Mouse (Mus musculus): ENCODE results near the gene Fam111a. TPM values are rescaled to one million over a fixed set of nuclear protein-coding genes. Genes with fewer than 3 reads are reported as not detected.
A peak's percentile ranks its signal among the peaks of the same experiment; 100 is the strongest.

The Fam111a gene
- polyA plus RNA-seq, 1 experiment = 6.4 TPM

GRCm38 (mm10) chr19:12517671-12518540 is 27.6 kb upstream of the Fam111a start:
- peak; percentile 86 for DNase-seq (ENCODE audit: low read depth)
- TF ChIP-seq CTCF (IDR thresholded peaks at IDR 0.05; ENCODE audit: borderline replicate concordance, extremely low read depth, insufficient read depth, insufficient read length) (peak; percentile 64; the same call in 1 of the 2 replicates), POLR2A (IDR thresholded peaks at IDR 0.05; ENCODE audit: borderline replicate concordance, extremely low read depth, insufficient read depth, insufficient read length, poor library complexity, severe bottlenecking) (no peak)

GRCm38 (mm10) chr19:12518541-12518890 is 27.0 kb upstream of the Fam111a start:
- no peak for DNase-seq (ENCODE audit: low read depth)
- no peak for TF ChIP-seq CTCF (IDR thresholded peaks at IDR 0.05; ENCODE audit: borderline replicate concordance, extremely low read depth, insufficient read depth, insufficient read length)
- TF ChIP-seq POLR2A (IDR thresholded peaks at IDR 0.05; ENCODE audit: borderline replicate concordance, extremely low read depth, insufficient read depth, insufficient read length, poor library complexity, severe bottlenecking) = no peak

- TF ChIP-seq CTCF (IDR thresholded peaks at IDR 0.05; ENCODE audit: borderline replicate concordance, extremely low read depth, insufficient read depth, insufficient read length) (no peak), POLR2A (IDR thresholded peaks at IDR 0.05; ENCODE audit: borderline replicate concordance, extremely low read depth, insufficient read depth, insufficient read length, poor library complexity, severe bottlenecking) (no peak)
- no peak for DNase-seq (ENCODE audit: low read depth)
These were observed 22.2 kb upstream of the Fam111a start for GRCm38 (mm10) chr19:12523377-12523776.

GRCm38 (mm10) chr19:12537168-12537567 is 8.4 kb upstream of the Fam111a start:
- TF ChIP-seq POLR2A (IDR thresholded peaks at IDR 0.05; ENCODE audit: borderline replicate concordance, extremely low read depth, insufficient read depth, insufficient read length, poor library complexity, severe bottlenecking) (no peak), CTCF (IDR thresholded peaks at IDR 0.05; ENCODE audit: borderline replicate concordance, extremely low read depth, insufficient read depth, insufficient read length) (no peak)
- no peak for DNase-seq (ENCODE audit: low read depth)

GRCm38 (mm10) chr19:12539975-12540374 is 5.6 kb upstream of the Fam111a start:
- no peak for DNase-seq (ENCODE audit: low read depth)
- TF ChIP-seq CTCF (IDR thresholded peaks at IDR 0.05; ENCODE audit: borderline replicate concordance, extremely low read depth, insufficient read depth, insufficient read length) (no peak), POLR2A (IDR thresholded peaks at IDR 0.05; ENCODE audit: borderline replicate concordance, extremely low read depth, insufficient read depth, insufficient read length, poor library complexity, severe bottlenecking) (no peak)

- DNase-seq (ENCODE audit: low read depth) = no peak
- TF ChIP-seq CTCF (IDR thresholded peaks at IDR 0.05; ENCODE audit: borderline replicate concordance, extremely low read depth, insufficient read depth, insufficient read length) (no peak), POLR2A (IDR thresholded peaks at IDR 0.05; ENCODE audit: borderline replicate concordance, extremely low read depth, insufficient read depth, insufficient read length, poor library complexity, severe bottlenecking) (no peak)
These were observed 4.8 kb upstream of the Fam111a start for GRCm38 (mm10) chr19:12540727-12541126.

GRCm38 (mm10) chr19:12541644-12542043 is 3.9 kb upstream of the Fam111a start:
- no peak for DNase-seq (ENCODE audit: low read depth)

GRCm38 (mm10) chr19:12549166-12549565 is 3.6 kb downstream of the Fam111a start:
- DNase-seq (ENCODE audit: low read depth) = peak; percentile 4
- TF ChIP-seq POLR2A (IDR thresholded peaks at IDR 0.05; ENCODE audit: borderline replicate concordance, extremely low read depth, insufficient read depth, insufficient read length, poor library complexity, severe bottlenecking) (no peak), CTCF (IDR thresholded peaks at IDR 0.05; ENCODE audit: borderline replicate concordance, extremely low read depth, insufficient read depth, insufficient read length) (peak; percentile 24; the same call in 1 of the 2 replicates)

More at GRCm38 (mm10) chr19:12541644-12542043, 3.9 kb upstream of the Fam111a start:
- TF ChIP-seq CTCF (IDR thresholded peaks at IDR 0.05; ENCODE audit: borderline replicate concordance, extremely low read depth, insufficient read depth, insufficient read length) = no peak
- TF ChIP-seq POLR2A (IDR thresholded peaks at IDR 0.05; ENCODE audit: borderline replicate concordance, extremely low read depth, insufficient read depth, insufficient read length, poor library complexity, severe bottlenecking) = no peak

GRCm38 (mm10) chr19:12550005-12550942 is 4.7 kb downstream of the Fam111a start:
- TF ChIP-seq POLR2A (IDR thresholded peaks at IDR 0.05; ENCODE audit: borderline replicate concordance, extremely low read depth, insufficient read depth, insufficient read length, poor library complexity, severe bottlenecking) (no peak), CTCF (IDR thresholded peaks at IDR 0.05; ENCODE audit: borderline replicate concordance, extremely low read depth, insufficient read depth, insufficient read length) (no peak)
- no peak for DNase-seq (ENCODE audit: low read depth)

- no peak for DNase-seq (ENCODE audit: low read depth)
- no peak for TF ChIP-seq POLR2A (IDR thresholded peaks at IDR 0.05; ENCODE audit: borderline replicate concordance, extremely low read depth, insufficient read depth, insufficient read length, poor library complexity, severe bottlenecking)
- no peak for TF ChIP-seq CTCF (IDR thresholded peaks at IDR 0.05; ENCODE audit: borderline replicate concordance, extremely low read depth, insufficient read depth, insufficient read length)
These were observed 10.8 kb downstream of the Fam111a start for GRCm38 (mm10) chr19:12556293-12556692.

GRCm38 (mm10) chr19:12558219-12558618 is 12.7 kb downstream of the Fam111a start:
- no peak for DNase-seq (ENCODE audit: low read depth)

More at GRCm38 (mm10) chr19:12558219-12558618, 12.7 kb downstream of the Fam111a start:
- no peak for TF ChIP-seq POLR2A (IDR thresholded peaks at IDR 0.05; ENCODE audit: borderline replicate concordance, extremely low read depth, insufficient read depth, insufficient read length, poor library complexity, severe bottlenecking)
- TF ChIP-seq CTCF (IDR thresholded peaks at IDR 0.05; ENCODE audit: borderline replicate concordance, extremely low read depth, insufficient read depth, insufficient read length) = no peak

Measured in brain, embryonic 14.5 days (tissue).